Mouse (Mus musculus) gastrocnemius, adult 18-20 months (tissue): ENCODE results near the gene Serpinb7. TPM values are rescaled to one million over a fixed set of nuclear protein-coding genes. Genes with fewer than 3 reads are reported as not detected.

Source experiments
- DNase-seq: peaks from one replicate; pipeline ENCODE4 v3.0.0; 2021; ENCODE audit warnings: low spot score
- total RNA-seq, 2 experiments: library from RNA; stranded (reverse); gene quantifications; 2 replicates each; pipeline ENCODE4 v1.2.3; 2021

Serpinb7 gene
- total RNA-seq, 2 experiments from 2014 or later, result 0.85 TPM; not detected in 1

GRCm38 (mm10) chr1:107481452-107481851 is 82.0 kb downstream of the Serpinb7 start:
- DNase-seq, result peak; percentile 56

GRCm38 (mm10) chr1:107489577-107489976 is 90.1 kb downstream of the Serpinb7 start:
- no peak for DNase-seq

GRCm38 (mm10) chr1:107496789-107497188 is 97.3 kb downstream of the Serpinb7 start:
- no peak for DNase-seq

- DNase-seq, result no peak
Measured at GRCm38 (mm10) chr1:107502025-107502424, 102.6 kb downstream of the Serpinb7 start.

Other genes with a start within 250 kb of the Serpinb7 start
- gene Serpinb3b, start 121.3 kb upstream of the Serpinb7 start, total RNA-seq, result not detected
- gene Serpinb3c, start 121.3 kb upstream of the Serpinb7 start, total RNA-seq, result not detected
- gene Serpinb11, start 38.5 kb upstream of the Serpinb7 start, total RNA-seq, result not detected
- gene Serpinb2, start 111.8 kb downstream of the Serpinb7 start, total RNA-seq, result not detected
- gene Serpinb8, start 190.4 kb downstream of the Serpinb7 start, total RNA-seq, result 1 to 10 TPM in 1 of 2 experiments, under 1 TPM in 1; 0.55 to 3.5 TPM